Mouse (Mus musculus) embryonic facial prominence, embryonic 10.5 days (tissue): ENCODE measurements around the gene Sh2d1a. TPM values are rescaled to one million over a fixed set of nuclear protein-coding genes. Genes with fewer than 3 reads are reported as not detected.

Source experiments
- DNase-seq: peaks from one replicate; pipeline ENCODE4 v3.0.0-alpha.2; 2017; ENCODE audit warnings: low spot score
- H3K27ac ChIP-seq: fragments of 300-500 bp; sonication (generic); replicated peaks from 2 replicates; pipeline ENCODE4 v1.5.1; 2016; ENCODE audit warnings: mild to moderate bottlenecking
- H3K27me3 ChIP-seq: fragments of 300-500 bp; sonication (generic); replicated peaks from 2 replicates; pipeline ENCODE4 v1.6.1; 2016; ENCODE audit warnings: low read depth, mild to moderate bottlenecking; ENCODE audit not compliant: poor library complexity, severe bottlenecking
- H3K36me3 ChIP-seq: fragments of 300-500 bp; sonication (generic); replicated peaks from 2 replicates; pipeline ENCODE4 v1.6.1; 2016; ENCODE audit warnings: mild to moderate bottlenecking, moderate library complexity
- H3K4me1 ChIP-seq: fragments of 300-500 bp; sonication (generic); 2 replicates; pipeline ENCODE4 v1.6.1; 2016
- H3K4me3 ChIP-seq: fragments of 300-500 bp; sonication (generic); 2 replicates; pipeline ENCODE4 v1.5.1; 2016; ENCODE audit warnings: mild to moderate bottlenecking, moderate library complexity
- H3K9me3 ChIP-seq: fragments of 300-500 bp; sonication (generic); 2 replicates; pipeline ENCODE4 v1.6.1; 2016; ENCODE audit warnings: mild to moderate bottlenecking
- WGBS: fragments of 180-500 bp; shearing (Covaris S2); methylation state at CpG from one replicate; pipeline ENCODE4 v1.1.7; 2016; 5-methylcytosine and 5-hydroxymethylcytosine counted together
- polyA plus RNA-seq: library from polyadenylated mRNA; unstranded; fragments of >200 nt; fragmentation: Nextera tagmentation; extraction: Ambion mirVana; gene quantifications from 2 replicates; pipeline ENCODE4 v1.2.1, GENCODE M21; 2016

The Sh2d1a gene
- polyA plus RNA-seq = 0.23 and 0.44 TPM in 2 replicates

DNA sequence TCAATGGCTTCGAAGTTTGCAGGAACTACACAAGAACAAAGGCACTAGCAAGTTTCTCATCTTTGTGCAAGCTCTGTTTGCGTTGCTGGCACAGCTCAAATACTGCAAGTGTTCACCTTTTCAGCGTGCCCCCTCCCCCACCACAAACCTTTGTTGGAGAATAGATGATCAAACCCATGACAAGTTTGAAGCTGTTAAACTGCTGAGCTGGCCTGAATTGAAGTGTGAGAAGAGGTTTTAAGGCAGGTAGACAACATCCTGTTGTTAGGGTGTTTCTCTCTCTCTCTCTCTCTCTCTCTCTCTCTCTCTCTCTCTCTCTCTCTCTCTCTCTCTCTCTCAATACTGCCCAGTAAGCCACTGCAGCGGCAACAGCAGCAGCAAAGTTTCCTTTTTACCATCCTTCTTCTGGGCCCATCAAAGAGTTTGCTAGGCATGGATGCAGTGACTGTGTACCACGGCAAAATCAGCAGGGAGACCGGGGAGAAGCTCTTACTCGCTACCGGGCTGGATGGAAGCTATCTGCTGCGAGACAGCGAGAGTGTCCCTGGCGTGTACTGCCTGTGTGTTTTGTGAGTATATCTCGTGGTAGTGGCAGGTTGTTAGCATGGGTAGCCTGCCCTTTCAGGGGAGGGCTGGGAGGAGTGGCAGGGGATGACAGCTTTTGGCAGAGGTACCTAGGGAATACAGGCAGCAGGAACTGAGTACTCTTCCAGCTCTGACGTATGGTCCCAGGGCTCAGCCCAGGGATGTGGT is at the start of gene Sh2d1a:
Gene Sh2d1a (plus strand): TSS at position 163 of the 753 bp plus-strand sequence.
- no peaks in the 10 kb centered on the region for H3K36me3 ChIP-seq
- 77% methylated on average over 13 of the region's 13 CpGs for WGBS
- no peak for DNase-seq
- H3K27ac ChIP-seq = no peak within 1 kb of the TSS
- no peaks in the 10 kb centered on the region for H3K9me3 ChIP-seq
- H3K4me1 ChIP-seq = no peaks in the 10 kb centered on the region
- no peaks in the 10 kb centered on the region for H3K27me3 ChIP-seq
- no peak within 1 kb of the TSS for H3K4me3 ChIP-seq

- Histone ChIP-seq H3K36me3 (no peaks in the 10 kb centered on the region), H3K4me3 (no peak overlapping the region), H3K27me3 (no peaks in the 10 kb centered on the region), H3K27ac (no peak overlapping the region), H3K4me1 (no peaks in the 10 kb centered on the region), H3K9me3 (no peaks in the 10 kb centered on the region)
- no peak for DNase-seq
- 91% methylated on average over 1 of the region's 1 CpGs for WGBS
Measured at GRCm38 (mm10) chrX:42453001-42453400, 49.3 kb upstream of the Sh2d1a start.

DNA sequence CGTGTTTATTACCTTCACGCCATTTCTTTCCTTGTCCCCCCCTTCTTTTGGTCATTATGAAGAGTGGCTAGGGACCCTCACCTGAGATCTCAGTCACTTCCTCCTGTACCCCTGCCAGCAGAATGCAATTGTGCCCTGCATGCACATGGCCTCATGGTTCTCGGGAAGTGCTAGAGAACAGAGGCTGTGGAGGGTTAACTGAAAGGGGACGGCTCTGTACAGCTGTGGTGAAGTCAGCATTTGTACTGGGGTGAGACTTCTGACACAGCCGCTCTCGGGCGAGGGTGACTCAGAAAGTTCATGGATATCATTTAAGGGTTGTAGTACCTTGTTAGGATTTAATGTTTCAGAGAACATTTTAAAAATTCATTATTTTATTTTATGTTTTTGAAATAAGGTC is 47.7 kb upstream of the Sh2d1a start:
- Histone ChIP-seq H3K27me3 (no peaks in the 10 kb centered on the region), H3K27ac (no peak overlapping the region), H3K9me3 (no peaks in the 10 kb centered on the region), H3K4me1 (no peaks in the 10 kb centered on the region), H3K4me3 (no peak overlapping the region), H3K36me3 (no peaks in the 10 kb centered on the region)
- no peak for DNase-seq
- WGBS = 84% methylated on average over 7 of the region's 7 CpGs

GRCm38 (mm10) chrX:42489446-42489845 is 12.8 kb upstream of the Sh2d1a start, which contains the start of gene Tex13c2:
Tex13c2 (plus strand) TSS chrX:42489691.
- Histone ChIP-seq H3K4me1 (no peaks in the 10 kb centered on the region), H3K27ac (no peak within 1 kb of the TSS), H3K27me3 (no peaks in the 10 kb centered on the region), H3K4me3 (no peak within 1 kb of the TSS), H3K36me3 (no peaks in the 10 kb centered on the region), H3K9me3 (peaks cover 4% of the 10 kb centered on the region; the same call in 1 of the 2 replicates)
- no peak for DNase-seq
- 89% methylated on average over 16 of the region's 16 CpGs for WGBS

GRCm38 (mm10) chrX:42490336-42490735 is 11.9 kb upstream of the Sh2d1a start:
- Histone ChIP-seq H3K36me3 (no peaks in the 10 kb centered on the region), H3K27ac (no peak overlapping the region), H3K9me3 (peaks cover 4% of the 10 kb centered on the region; the same call in 1 of the 2 replicates), H3K4me3 (no peak overlapping the region), H3K4me1 (no peaks in the 10 kb centered on the region), H3K27me3 (no peaks in the 10 kb centered on the region)
- WGBS = 93% methylated on average over 8 of the region's 8 CpGs
- DNase-seq = no peak

GRCm38 (mm10) chrX:42500538-42500937 is 1.7 kb upstream of the Sh2d1a start:
- no peaks in the 10 kb centered on the region for H3K4me1 ChIP-seq

GRCm38 (mm10) chrX:42511105-42511504 is 8.9 kb downstream of the Sh2d1a start:
- Histone ChIP-seq H3K4me1 (no peaks in the 10 kb centered on the region), H3K9me3 (no peaks in the 10 kb centered on the region), H3K4me3 (no peak overlapping the region), H3K36me3 (no peaks in the 10 kb centered on the region), H3K27ac (no peak overlapping the region), H3K27me3 (no peaks in the 10 kb centered on the region)
- no peak for DNase-seq
- WGBS = 83% methylated on average over 2 of the region's 2 CpGs

More at GRCm38 (mm10) chrX:42500538-42500937, 1.7 kb upstream of the Sh2d1a start:
- DNase-seq = no peak
- Histone ChIP-seq H3K36me3 (no peaks in the 10 kb centered on the region), H3K4me3 (no peak overlapping the region), H3K27ac (no peak overlapping the region), H3K27me3 (no peaks in the 10 kb centered on the region), H3K9me3 (no peaks in the 10 kb centered on the region)

DNA sequence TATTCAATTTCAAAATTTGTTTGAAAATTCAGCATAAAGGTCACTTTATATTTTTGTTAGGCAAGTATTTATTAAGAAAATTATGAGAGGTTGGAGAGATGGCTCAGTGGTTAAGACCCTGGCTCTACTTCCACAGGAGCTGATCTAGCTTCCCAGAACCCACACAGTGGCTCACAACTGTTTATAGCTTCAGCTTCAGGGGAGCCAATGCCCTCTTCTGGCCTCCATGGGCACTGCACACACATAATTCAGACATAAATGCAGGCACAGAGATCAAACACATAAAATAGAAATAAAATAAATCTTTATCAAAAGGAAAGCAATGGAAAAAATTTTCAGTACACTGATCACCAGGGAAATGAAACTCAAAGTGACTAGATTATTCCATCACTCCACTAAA is 10.3 kb downstream of the Sh2d1a start:
- no peaks in the 10 kb centered on the region for H3K4me1 ChIP-seq
- no peaks in the 10 kb centered on the region for H3K36me3 ChIP-seq
- H3K27me3 ChIP-seq = no peaks in the 10 kb centered on the region
- no peak overlapping the region for H3K27ac ChIP-seq
- H3K4me3 ChIP-seq = no peak overlapping the region
- DNase-seq = no peak
- no peaks in the 10 kb centered on the region for H3K9me3 ChIP-seq

GRCm38 (mm10) chrX:42522868-42523267 is 20.6 kb downstream of the Sh2d1a start:
- Histone ChIP-seq H3K4me3 (no peak overlapping the region), H3K4me1 (no peaks in the 10 kb centered on the region), H3K27me3 (no peaks in the 10 kb centered on the region), H3K9me3 (no peaks in the 10 kb centered on the region), H3K36me3 (no peaks in the 10 kb centered on the region), H3K27ac (no peak overlapping the region)
- 87% methylated on average over 2 of the region's 2 CpGs for WGBS
- no peak for DNase-seq

- DNase-seq = no peak
- Histone ChIP-seq H3K27me3 (no peaks in the 10 kb centered on the region), H3K4me1 (no peaks in the 10 kb centered on the region), H3K9me3 (no peaks in the 10 kb centered on the region), H3K4me3 (no peak overlapping the region), H3K27ac (no peak overlapping the region), H3K36me3 (no peaks in the 10 kb centered on the region)
- 82% methylated on average over 4 of the region's 4 CpGs for WGBS
Measured at GRCm38 (mm10) chrX:42530703-42531102, 28.4 kb downstream of the Sh2d1a start.

- no peak overlapping the region for H3K4me3 ChIP-seq
- 40% methylated on average over 3 of the region's 3 CpGs for WGBS
- no peaks in the 10 kb centered on the region for H3K4me1 ChIP-seq
- H3K27me3 ChIP-seq = no peaks in the 10 kb centered on the region
- no peaks in the 10 kb centered on the region for H3K36me3 ChIP-seq
- H3K27ac ChIP-seq = no peak overlapping the region
- no peak for DNase-seq
- H3K9me3 ChIP-seq = no peaks in the 10 kb centered on the region
Measured at GRCm38 (mm10) chrX:42540030-42540755, 37.9 kb downstream of the Sh2d1a start.

- no peaks in the 10 kb centered on the region for H3K27me3 ChIP-seq
- WGBS = 39% methylated on average over 5 of the region's 5 CpGs
- no peaks in the 10 kb centered on the region for H3K9me3 ChIP-seq
- H3K27ac ChIP-seq = no peak overlapping the region
- no peaks in the 10 kb centered on the region for H3K36me3 ChIP-seq
- no peak overlapping the region for H3K4me3 ChIP-seq
- peak; percentile 50 for DNase-seq
- no peaks in the 10 kb centered on the region for H3K4me1 ChIP-seq
Measured at GRCm38 (mm10) chrX:42540756-42541053, 38.5 kb downstream of the Sh2d1a start.

GRCm38 (mm10) chrX:42545076-42545475 is 42.8 kb downstream of the Sh2d1a start:
- H3K36me3 ChIP-seq = no peaks in the 10 kb centered on the region
- no peaks in the 10 kb centered on the region for H3K27me3 ChIP-seq
- H3K27ac ChIP-seq = no peak overlapping the region
- 88% methylated on average over 1 of the region's 1 CpGs for WGBS
- no peak for DNase-seq
- H3K4me1 ChIP-seq = no peaks in the 10 kb centered on the region
- no peaks in the 10 kb centered on the region for H3K9me3 ChIP-seq
- H3K4me3 ChIP-seq = no peak overlapping the region
